Mouse (Mus musculus): Measurements from ENCODE around the gene Dusp5.

DNA sequence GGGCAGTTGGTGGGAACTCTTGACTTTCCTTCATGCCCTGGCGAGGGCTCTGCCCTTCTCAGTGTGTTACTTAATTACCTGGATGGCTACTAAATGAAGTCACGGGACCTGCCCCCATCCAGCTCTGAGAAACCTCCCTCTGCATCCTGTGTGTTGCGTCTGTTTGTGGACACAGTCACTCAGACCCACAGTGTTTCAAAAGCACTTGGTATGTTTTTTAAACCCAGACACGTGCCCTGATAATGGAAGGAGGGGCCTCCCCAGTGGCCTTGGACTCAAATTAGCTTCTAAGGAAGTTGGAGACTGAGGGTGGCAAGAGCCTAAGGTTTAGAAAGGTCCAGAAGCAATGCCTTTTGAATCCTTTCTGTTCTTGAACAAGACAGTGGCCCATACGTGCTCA is 9.9 kb downstream of the Dusp5 start:
- TF ChIP-seq POLR2A (IDR thresholded peaks at IDR 0.05; ENCODE audit: low read depth, low read length) (no peak), CTCF (IDR thresholded peaks at IDR 0.05; ENCODE audit: extremely low read depth, insufficient read depth, insufficient read length, insufficient replicate concordance) (no peak)
